Mouse (Mus musculus) natural killer cell, adult 2 months (primary cell): Measurements from ENCODE around the gene Rnf207.
A peak's percentile ranks its signal among the peaks of the same experiment; 100 is the strongest.

Source experiments
- DNase-seq, 2 experiments: peaks; one replicate each; pipeline ENCODE4 v3.0.0; 2022; ENCODE audit warnings: low spot score in 2 of 2

Gene Rnf207

DNA sequence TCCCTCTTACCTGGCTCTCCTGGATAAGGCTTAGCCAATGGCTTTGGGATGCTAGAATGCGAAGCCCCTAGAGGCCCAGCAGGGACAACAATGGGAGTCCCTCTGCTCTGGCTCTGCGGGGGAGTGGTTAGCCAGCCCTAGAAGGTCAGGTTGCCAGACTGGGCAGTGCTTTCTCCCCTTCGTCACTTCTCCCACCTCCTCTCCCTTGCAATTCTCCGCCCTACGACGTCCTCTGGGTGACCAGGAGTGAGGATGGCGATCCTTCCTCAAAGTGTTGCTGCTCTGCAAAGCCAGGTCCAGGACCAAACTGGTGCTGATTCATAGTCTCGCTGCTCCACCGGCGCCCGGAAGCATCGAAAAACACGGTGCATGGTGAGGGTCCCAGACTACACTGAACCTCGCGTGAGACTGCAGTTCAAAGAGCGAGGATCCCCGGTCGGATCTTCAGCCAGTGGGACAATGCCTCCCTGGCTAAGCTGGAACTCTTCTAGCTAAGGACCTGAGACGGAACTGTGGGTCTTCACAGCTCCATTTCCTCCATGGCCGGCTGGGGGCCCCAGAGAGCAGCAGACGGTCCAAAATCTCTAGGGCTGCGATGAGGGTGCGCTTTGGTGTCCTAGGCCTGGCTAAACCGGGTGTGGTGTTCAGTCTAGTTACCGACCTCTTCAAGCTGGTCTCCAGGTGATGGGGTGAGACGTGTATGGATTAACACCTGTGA lies at the start of gene Rnf207:
TSS of gene Rnf207 (minus strand) at position 477 of the 718 bp plus-strand sequence.
- DNase-seq = peak; percentile 59 to 62

DNA sequence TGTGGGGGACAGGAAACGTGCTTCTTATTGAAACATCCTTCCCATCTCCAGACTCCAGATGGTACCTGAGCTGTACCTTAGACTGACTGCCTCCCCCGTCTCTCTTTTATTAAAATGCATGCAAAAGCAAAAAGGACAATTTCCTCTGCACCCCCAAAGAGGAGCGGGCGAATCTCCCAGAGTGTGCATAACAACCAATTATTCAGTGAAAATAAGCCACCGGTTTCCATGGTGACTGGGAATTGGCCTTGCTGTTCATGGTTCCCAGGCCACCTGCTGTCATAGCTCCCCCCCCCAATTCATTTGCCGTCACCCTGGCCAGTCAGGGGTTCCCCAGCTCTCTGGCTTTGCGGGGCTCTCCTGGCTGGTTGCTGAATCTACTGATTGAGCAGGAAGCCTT lies 46.4 kb upstream of the Rnf207 start:
- no peak for DNase-seq

DNA sequence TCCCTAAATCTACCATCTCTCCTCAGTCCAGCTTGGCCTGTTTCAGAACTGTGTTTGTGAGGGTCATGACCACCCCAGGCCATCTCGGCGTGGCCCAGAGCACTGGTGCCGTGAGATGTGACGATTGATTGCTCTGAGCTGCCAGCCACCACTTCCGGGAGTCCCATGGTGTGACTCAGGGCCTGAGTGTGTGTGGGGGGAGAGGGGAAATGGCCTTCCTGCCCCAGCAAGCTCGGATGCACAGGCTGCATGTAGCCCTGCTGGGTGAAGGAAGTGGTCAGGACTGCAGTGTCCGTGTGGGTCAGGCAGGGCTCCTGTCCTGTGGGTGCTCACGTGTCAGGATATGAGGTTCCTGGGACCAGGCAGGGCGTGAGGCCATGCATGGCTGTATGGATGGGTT lies 43.4 kb upstream of the Rnf207 start:
- peak; percentile 70 to 83 for DNase-seq

DNA sequence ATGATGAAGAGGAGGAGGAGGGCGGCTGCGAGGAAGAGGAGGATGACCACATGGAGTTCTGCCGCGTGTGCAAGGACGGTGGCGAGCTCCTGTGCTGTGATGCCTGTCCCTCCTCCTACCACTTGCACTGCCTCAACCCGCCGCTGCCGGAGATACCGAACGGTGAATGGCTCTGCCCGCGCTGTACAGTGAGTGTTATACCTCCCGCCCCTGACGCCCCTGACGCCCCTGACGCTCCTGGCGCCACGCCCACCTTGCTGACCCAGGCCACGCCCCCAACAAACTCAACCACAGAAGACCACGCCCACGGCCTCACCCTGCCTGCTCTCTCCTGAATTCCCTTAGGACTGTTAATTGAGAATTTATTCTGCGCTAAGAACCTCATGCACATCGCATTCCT lies 42.1 kb upstream of the Rnf207 start:
- DNase-seq = peak; percentile 30 to 33

DNA sequence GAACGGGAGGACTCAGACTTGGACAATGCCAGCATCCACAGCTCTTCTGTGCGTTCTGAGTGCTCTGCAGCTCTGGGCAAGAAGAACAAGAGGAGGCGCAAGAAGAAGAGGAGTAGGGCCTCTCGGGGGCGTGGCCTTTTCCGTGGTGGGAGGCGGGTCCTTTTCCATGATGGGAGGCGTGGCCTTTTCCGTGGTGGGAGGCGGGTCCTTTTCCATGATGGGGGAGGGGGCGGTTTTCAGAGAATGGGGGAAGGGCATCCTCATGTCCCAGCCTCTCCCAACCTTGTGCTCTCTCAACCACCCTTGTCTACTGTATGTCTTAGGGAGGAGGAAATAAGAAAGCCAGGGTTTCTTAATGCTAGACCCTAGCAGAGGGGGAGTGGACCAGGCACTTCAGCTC lies 40.9 kb upstream of the Rnf207 start:
- DNase-seq = no peak

DNA sequence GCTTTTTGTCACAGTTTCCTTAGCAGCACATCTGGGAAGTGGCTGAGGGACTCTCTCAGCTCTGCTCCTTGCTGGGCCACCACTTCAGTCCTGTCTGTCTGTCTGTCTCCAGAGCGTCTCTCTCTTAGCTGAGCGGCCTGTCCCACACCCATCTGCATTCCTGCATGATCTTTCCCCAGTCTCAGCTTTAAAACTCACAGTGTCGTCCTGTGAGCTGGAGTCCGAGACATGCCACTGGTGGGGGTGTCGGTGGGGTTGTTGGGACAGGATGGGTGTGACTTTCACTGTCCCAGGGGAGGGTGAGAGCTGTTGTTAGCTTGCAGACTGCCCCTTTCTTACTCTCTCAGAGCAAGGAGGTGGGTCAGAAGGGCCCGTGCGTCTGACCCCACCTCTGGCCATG lies 36.9 kb upstream of the Rnf207 start:
- no peak for DNase-seq

DNA sequence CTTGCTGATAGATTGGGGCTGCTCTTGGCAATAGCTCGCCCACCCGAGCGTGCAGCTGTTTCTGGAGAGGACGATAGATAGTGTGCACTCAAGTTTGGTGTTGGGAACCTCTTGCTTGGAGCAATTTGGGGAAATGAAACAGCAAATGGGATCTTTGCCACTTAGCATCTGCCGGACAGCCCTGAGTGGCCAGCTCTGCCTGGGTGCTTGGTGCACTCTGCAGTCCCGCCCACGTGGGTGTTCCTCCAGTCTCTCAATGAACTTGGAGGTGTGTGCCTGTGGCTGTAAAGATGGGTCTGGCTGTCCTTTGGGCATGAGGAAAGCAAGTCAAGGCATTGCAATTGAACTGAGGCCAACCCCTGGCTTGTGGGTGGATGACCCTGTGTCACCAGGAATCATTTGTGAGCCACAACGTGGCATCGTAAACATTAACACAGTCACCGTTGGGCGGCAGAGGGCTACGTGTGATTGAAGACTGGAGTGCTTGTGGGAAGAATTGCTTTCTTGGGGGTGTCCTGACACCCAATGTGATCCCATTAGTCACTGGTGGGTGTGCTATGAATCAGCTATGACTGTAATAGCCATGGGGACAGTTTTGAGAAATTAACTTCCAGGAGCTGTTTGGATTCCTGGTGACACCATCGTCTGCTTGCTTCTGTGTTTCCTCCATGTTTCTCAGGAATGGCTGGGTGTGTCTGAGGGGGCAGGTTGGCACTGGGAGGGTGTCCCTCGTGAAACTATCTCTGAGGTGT lies 35.3 kb upstream of the Rnf207 start:
- DNase-seq = no peak

DNA sequence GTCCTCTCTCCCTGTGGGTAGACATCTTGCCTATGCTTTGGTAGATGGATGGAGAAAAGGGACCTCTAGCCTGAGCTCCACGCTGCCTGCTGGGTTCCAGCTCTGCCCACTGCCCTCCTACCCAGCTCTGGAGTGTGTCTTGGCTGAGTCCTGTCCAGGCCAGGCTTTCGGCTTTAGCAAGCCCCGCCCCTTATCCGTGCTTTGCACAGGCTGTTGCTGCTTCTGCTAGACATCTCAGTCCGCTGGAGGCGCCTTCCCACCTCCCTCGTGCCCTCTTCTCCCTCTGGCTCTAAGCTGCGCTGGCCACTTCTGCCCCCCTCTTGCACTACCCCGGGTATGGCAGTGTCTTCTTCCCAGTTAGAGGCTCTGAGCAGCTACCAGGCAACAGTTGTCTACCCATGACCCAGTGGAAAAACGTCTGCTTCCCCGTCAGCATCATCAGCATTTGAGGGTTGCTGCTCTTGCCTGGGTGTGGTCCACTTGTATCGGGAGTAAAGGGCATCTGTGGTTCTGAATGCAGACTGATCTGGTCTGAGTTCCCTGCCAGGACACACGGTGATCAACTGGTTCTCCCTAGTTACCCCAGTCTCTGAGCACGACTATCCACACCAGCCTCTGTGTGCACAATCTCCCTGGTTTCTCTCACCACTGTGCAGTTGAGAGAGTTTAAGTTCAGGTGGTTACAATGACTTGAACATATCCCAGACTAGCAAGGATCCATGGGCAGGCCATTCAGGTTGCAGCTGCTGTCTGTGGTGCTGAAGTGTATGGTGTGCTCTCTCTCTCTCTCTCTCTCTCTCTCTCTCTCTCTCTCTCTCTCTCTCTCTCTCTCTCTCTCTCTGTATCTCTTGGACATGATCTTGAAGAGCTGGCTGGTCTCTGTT lies 32.9 kb upstream of the Rnf207 start:
- DNase-seq = no peak

- no peak for DNase-seq
Measured at GRCm38 (mm10) chr4:152350722-152351421, 32.1 kb upstream of the Rnf207 start.

- no peak for DNase-seq
Measured at GRCm38 (mm10) chr4:152349837-152350381, 31.1 kb upstream of the Rnf207 start.

- no peak for DNase-seq
Measured at GRCm38 (mm10) chr4:152345120-152345889, 26.5 kb upstream of the Rnf207 start.

DNA sequence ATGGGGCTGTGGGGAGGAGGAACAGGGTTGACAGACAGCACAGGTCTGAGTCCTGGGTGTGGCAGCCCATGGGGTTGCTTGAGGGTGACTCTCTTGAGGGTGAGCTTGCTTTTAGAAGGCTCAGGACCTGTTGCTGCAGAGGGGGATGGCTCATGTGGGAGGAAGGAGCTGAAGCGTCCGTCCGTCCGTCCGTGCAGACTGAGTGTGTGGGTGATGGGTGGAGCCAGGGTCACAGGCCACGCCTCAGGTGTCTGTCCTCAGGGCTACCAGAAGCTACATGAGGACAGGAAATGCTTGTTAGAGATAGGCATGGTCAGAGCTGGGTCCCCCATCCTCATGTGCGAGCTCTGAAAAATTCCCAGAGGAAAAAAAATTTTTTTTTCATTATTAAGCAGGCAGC lies 25.9 kb upstream of the Rnf207 start:
- no peak for DNase-seq

- DNase-seq = peak; percentile 19 to 29
Measured at GRCm38 (mm10) chr4:152343296-152343695, 24.5 kb upstream of the Rnf207 start.

DNA sequence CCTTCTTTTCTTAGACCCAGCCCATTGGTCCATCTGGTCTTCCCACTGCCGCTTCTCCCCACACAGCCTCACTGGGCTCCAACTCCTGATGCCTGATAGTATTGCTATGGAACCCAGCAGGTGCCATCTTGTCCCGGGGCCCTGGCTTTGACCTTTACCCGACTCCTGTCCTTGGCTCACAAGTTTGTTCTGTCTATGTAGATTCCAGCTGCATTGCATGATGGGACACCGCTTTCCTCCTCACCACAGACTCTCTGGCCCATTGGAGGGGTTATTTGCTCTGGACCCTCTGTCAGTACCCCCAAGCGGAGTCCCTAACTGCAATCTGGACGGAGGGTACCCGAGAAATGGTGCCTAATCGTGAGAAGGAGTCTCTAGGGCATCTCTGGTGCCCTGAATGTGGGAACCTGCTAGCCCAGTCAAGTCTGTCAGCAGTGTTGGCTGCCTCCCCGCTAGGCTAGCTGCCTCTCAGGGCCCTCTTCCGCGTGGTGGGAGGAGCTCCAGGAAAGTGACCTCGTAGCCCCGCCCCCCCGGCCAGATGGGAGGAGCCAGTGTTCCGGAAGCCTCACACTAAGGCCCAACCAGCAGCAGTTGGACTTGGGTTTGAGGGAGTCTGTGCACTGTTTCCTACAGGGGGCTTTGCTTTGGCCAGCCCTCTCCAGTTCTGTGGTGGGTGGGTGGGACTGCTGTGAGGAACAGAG lies 21.9 kb upstream of the Rnf207 start:
- DNase-seq = peak; percentile 26 to 31

- no peak for DNase-seq
Measured at GRCm38 (mm10) chr4:152339293-152339790, 20.5 kb upstream of the Rnf207 start.

DNA sequence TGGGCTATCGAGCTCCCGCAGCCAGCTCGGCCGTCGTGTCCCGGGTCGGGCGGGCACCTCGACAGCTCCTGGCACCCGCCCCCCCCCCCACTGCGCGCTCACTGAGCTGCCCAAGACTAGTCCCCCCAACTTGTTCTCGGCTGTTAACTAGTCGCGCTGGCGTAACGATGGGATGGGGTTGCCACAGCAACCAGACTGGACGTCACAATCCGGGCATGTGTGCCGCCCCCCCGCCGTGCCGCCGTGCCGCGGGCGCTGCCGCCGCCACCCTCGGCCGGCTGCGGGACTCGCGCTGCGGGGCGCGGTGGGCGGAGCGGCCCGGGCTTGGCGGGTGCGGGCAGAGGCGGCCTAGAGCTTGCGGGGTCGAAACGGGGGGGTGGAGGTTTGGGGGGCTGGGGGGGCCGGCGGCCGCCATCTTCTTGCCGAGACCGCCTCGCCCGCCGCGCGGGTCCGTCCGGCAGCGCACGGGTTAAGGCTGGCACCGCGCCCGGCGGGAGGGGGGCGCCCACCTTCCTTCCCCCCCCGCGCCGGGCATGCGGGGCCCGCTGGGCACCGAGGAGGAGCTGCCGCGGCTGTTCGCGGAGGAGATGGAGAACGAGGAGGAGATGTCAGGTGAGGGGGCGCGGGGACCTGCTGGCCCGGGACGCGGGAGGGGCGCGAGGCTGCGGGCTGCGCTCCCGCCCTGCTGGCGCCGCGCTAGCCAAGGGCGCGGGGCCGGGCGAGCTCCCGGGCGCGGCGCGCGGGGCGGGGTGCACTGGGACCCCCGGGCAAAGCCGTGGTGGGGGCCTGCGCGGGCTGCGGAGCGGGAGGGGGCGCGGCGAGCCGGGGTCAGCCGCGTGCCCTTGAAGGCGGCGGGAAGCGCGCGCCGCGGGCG lies 19.9 kb upstream of the Rnf207 start, which contains the start of gene Chd5:
TSS of gene Chd5 (plus strand) at position 233 of the 874 bp plus-strand sequence.
- no peak for DNase-seq

GRCm38 (mm10) chr4:152337772-152338171 lies 19.0 kb upstream of the Rnf207 start:
- no peak for DNase-seq

GRCm38 (mm10) chr4:152333587-152333986 lies 14.8 kb upstream of the Rnf207 start:
- DNase-seq = no peak

DNA sequence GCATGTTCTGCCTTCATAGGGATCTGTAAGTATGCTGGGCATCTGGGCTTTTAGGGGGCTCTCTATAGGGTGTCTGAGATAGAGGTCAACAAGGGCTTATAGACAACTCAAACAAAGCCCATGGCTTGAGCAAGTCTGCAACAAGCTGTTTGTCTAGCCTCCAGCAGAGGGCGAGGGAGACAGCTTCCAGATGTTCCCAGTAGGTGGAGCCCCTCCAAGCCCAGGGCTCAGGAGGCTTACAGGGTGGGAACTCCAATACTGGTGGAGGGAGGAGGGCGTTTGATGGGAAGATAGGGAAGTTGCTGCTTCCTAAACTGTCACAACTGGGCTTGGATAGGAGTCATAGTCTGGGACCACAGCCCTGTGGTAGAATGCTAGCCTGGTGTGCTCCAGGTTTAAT lies 14.2 kb upstream of the Rnf207 start:
- peak in 1 of 2 experiments; percentile 40 for DNase-seq
